Mouse (Mus musculus): ENCODE data around the gene Crlf2. TPM values are rescaled to one million over a fixed set of nuclear protein-coding genes. Genes with fewer than 3 reads are reported as not detected.

Crlf2 gene
- polyA plus RNA-seq (2012; rRNA removed): 7.5 and 9.3 TPM in 2 replicates

DNA sequence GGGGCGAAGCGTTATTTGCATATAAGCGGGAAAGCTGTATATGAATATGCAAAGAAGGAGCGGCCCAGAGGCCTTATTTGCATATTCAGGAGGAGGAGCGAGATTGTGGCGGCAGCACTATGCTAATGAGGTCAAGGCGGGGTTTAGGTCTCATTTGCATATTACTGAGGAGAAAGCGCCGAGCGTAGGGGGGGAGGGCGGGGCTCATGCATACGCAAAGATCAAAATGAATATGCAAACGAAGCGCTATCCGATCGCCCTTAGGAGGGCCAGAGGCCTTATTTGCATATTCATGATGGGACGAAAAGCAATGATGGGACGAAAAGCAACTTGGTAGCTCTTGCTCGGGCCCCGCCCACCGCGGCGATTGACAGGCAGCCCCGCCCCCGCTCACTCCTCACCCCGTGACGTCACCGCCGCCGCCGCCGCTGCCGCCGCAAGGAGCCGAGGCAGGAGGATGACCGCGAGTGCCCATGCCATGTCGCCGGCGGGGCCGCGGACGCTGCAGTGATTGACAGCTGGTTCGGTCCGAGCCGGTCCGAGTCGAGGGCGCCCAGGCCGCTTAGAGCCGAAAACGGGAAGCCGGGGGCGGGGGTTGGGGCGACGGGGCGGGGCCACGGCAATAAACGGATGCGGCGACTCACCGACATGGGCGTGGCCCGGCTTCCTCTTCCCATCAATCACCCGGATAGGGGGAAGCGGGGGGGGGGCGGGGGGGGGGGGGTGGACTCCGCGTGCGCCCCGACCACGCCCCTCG lies at the start of gene Crlf2:
TSS of gene Crlf2 (minus strand) at position 590 of the 757 bp plus-strand sequence.

Other genes starting within 250 kb of the Crlf2 start
- not detected in 2 replicates for gene Vmn2r16, start 228.8 kb downstream of the Crlf2 start, polyA plus RNA-seq (2012; rRNA removed)
- not detected in 2 replicates for gene Vmn2r17, start 139.3 kb downstream of the Crlf2 start, polyA plus RNA-seq (2012; rRNA removed)
- gene 5430403G16Rik, start 132.0 kb upstream of the Crlf2 start, polyA plus RNA-seq (2012; rRNA removed): 0.18 and 0.26 TPM in 2 replicates
- 1.8 and 2.4 TPM in 2 replicates for gene 4930522L14Rik, start 192.9 kb upstream of the Crlf2 start, polyA plus RNA-seq (2012; rRNA removed)

Data from liver, embryonic 18 days (tissue).